28 mouse cellular contexts compared by ENCODE assay signal in genomic region chr5:140545651-140546050, GRCm38 (mm10). TPM values are rescaled to one million over a fixed set of nuclear protein-coding genes. Genes with fewer than 3 reads are reported as not detected.
DNase-seq lines count a peak whose midpoint lies in the region; ATAC-seq and TF ChIP-seq lines count a peak whose summit lies in the region.
"Had no signal": no experiment of that assay in that cellular context is flagged by ENCODE, and none has a peak within 500 bp of the region (broad histone marks: within the 10 kb centered on the region; RNA-seq: fewer than 3 reads in every experiment).

No protein-coding gene starts in this region.

- no peak for ATAC-seq in intestine, postnatal 0 days
- ATAC-seq in intestine, embryonic 16.5 days = no peak
- no peak for ATAC-seq in lung, postnatal 0 days
- ATAC-seq in midbrain, embryonic 11.5 days (ENCODE audit: low FRiP score) = no peak
- ATAC-seq in midbrain, embryonic 13.5 days = no peak
- ATAC-seq: forebrain, embryonic 13.5 days; forebrain, embryonic 16.5 days had no signal

- no peaks in the 10 kb centered on the region for H3K27me3 ChIP-seq in intestine, postnatal 0 days (replicated peaks; ENCODE audit: control insufficient read depth, insufficient read depth, low read length)
- H3K27me3 ChIP-seq in intestine, embryonic 16.5 days (replicated peaks; ENCODE audit: control insufficient read depth, insufficient read depth, low read length) = no peaks in the 10 kb centered on the region
- no peaks in the 10 kb centered on the region for H3K27me3 ChIP-seq in lung, postnatal 0 days (replicated peaks; ENCODE audit: insufficient read depth, low read length)
- H3K27me3 ChIP-seq in midbrain, embryonic 11.5 days (ENCODE audit: control insufficient read depth, insufficient read depth, low read length) = no peaks in the 10 kb centered on the region
- H3K27me3 ChIP-seq in midbrain, embryonic 13.5 days = no peaks in the 10 kb centered on the region
- H3K27me3 ChIP-seq: embryonic facial prominence, embryonic 13.5 days; embryonic facial prominence, embryonic 15.5 days; forebrain, embryonic 13.5 days had no signal

- H3K27ac ChIP-seq in gastrocnemius, adult 2 months = no peak overlapping the region
- no peak overlapping the region for H3K27ac ChIP-seq in intestine, postnatal 0 days (ENCODE audit: low read depth, low read length)
- H3K27ac ChIP-seq in intestine, embryonic 16.5 days (ENCODE audit: low read length) = no peak overlapping the region
- H3K27ac ChIP-seq in lung, postnatal 0 days (ENCODE audit: low read length) = no peak overlapping the region
- no peak overlapping the region for H3K27ac ChIP-seq in midbrain, embryonic 11.5 days (ENCODE audit: low read depth, low read length)
- H3K27ac ChIP-seq in midbrain, embryonic 13.5 days = no peak overlapping the region
- H3K27ac ChIP-seq: embryonic facial prominence, embryonic 13.5 days; embryonic facial prominence, embryonic 15.5 days; forebrain, embryonic 13.5 days had no signal

- intact Hi-C loops in gastrocnemius, adult 2 months (cut with DNase I) = no loop called here

- no peak overlapping the region for H3K4me3 ChIP-seq in gastrocnemius, adult 2 months
- H3K4me3 ChIP-seq in intestine, postnatal 0 days (ENCODE audit: low read depth, low read length) = no peak overlapping the region
- H3K4me3 ChIP-seq in intestine, embryonic 16.5 days (ENCODE audit: low read length) = no peak overlapping the region
- H3K4me3 ChIP-seq in lung, postnatal 0 days (ENCODE audit: low read depth, low read length) = no peak overlapping the region
- no peak overlapping the region for H3K4me3 ChIP-seq in midbrain, embryonic 11.5 days (ENCODE audit: low read depth, low read length)
- H3K4me3 ChIP-seq in midbrain, embryonic 13.5 days (replicated peaks) = no peak overlapping the region
- H3K4me3 ChIP-seq: embryonic facial prominence, embryonic 13.5 days; embryonic facial prominence, embryonic 15.5 days; erythroblast, embryonic 14.5 days; forebrain, embryonic 13.5 days had no signal

- H3K9ac ChIP-seq in intestine, postnatal 0 days (ENCODE audit: low read depth, low read length) = no peak overlapping the region
- H3K9ac ChIP-seq in intestine, embryonic 16.5 days (ENCODE audit: low read depth, low read length) = no peak overlapping the region
- no peak overlapping the region for H3K9ac ChIP-seq in lung, postnatal 0 days (replicated peaks; ENCODE audit: low read depth)
- H3K9ac ChIP-seq in midbrain, embryonic 11.5 days (ENCODE audit: low read length) = no peak overlapping the region
- no peak overlapping the region for H3K9ac ChIP-seq in midbrain, embryonic 13.5 days (replicated peaks)
- H3K9ac ChIP-seq: embryonic facial prominence, embryonic 13.5 days; embryonic facial prominence, embryonic 15.5 days; forebrain, embryonic 13.5 days had no signal

- WGBS in intestine, postnatal 0 days = 48% methylated on average over 6 of the region's 6 CpGs
- WGBS in intestine, embryonic 16.5 days = 38% methylated on average over 6 of the region's 6 CpGs
- 36% methylated on average over 6 of the region's 6 CpGs for WGBS in lung, postnatal 0 days
- WGBS in midbrain, embryonic 11.5 days = 67% methylated on average over 6 of the region's 6 CpGs
- WGBS in midbrain, embryonic 13.5 days = 62% methylated on average over 6 of the region's 6 CpGs

- 0 out of 2 replicates have a peak, but pooled peaks cover 3% of the 10 kb centered on the region for H3K9me3 ChIP-seq in intestine, postnatal 0 days (ENCODE audit: control insufficient read depth)
- H3K9me3 ChIP-seq in intestine, embryonic 16.5 days (ENCODE audit: control insufficient read depth, low read length) = no peaks in the 10 kb centered on the region
- H3K9me3 ChIP-seq in lung, postnatal 0 days (ENCODE audit: low read length) = no peaks in the 10 kb centered on the region
- H3K9me3 ChIP-seq in midbrain, embryonic 11.5 days (ENCODE audit: control insufficient read depth, low read length) = 0 out of 2 replicates have a peak, but pooled peaks cover 2% of the 10 kb centered on the region
- no peaks in the 10 kb centered on the region for H3K9me3 ChIP-seq in midbrain, embryonic 13.5 days
- H3K9me3 ChIP-seq: embryonic facial prominence, embryonic 13.5 days; embryonic facial prominence, embryonic 15.5 days; forebrain, embryonic 13.5 days had no signal

- no peaks in the 10 kb centered on the region for H3K36me3 ChIP-seq in intestine, postnatal 0 days (ENCODE audit: control insufficient read depth, insufficient read depth)
- no peaks in the 10 kb centered on the region for H3K36me3 ChIP-seq in intestine, embryonic 16.5 days (ENCODE audit: control insufficient read depth, insufficient read depth, low read length)
- H3K36me3 ChIP-seq in lung, postnatal 0 days (ENCODE audit: insufficient read depth, low read length) = no peaks in the 10 kb centered on the region
- no peaks in the 10 kb centered on the region for H3K36me3 ChIP-seq in midbrain, embryonic 11.5 days (ENCODE audit: control insufficient read depth, insufficient read depth, low read length)
- no peaks in the 10 kb centered on the region for H3K36me3 ChIP-seq in midbrain, embryonic 13.5 days
- H3K36me3 ChIP-seq: embryonic facial prominence, embryonic 13.5 days; embryonic facial prominence, embryonic 15.5 days had no signal

- H3K4me2 ChIP-seq in intestine, postnatal 0 days (replicated peaks; ENCODE audit: low read depth) = no peak overlapping the region
- H3K4me2 ChIP-seq in intestine, embryonic 16.5 days (ENCODE audit: low read depth, low read length) = no peak overlapping the region
- no peak overlapping the region for H3K4me2 ChIP-seq in lung, postnatal 0 days (replicated peaks; ENCODE audit: low read depth, low read length)
- H3K4me2 ChIP-seq in midbrain, embryonic 11.5 days = no peak overlapping the region
- no peak overlapping the region for H3K4me2 ChIP-seq in midbrain, embryonic 13.5 days (replicated peaks)
- H3K4me2 ChIP-seq: embryonic facial prominence, embryonic 13.5 days; embryonic facial prominence, embryonic 15.5 days; forebrain, embryonic 13.5 days had no signal

- no peak for TF ChIP-seq EP300 in lung, postnatal 0 days (IDR thresholded peaks at IDR 0.05)

- TF ChIP-seq CTCF in gastrocnemius, adult 2 months (IDR thresholded peaks at IDR 0.05) = no peak
- TF ChIP-seq CTCF in intestine, postnatal 0 days (IDR thresholded peaks at IDR 0.05; ENCODE audit: low read depth) = 0 out of 2 replicates have a peak, but pooled peaks have one; percentile 8
- TF ChIP-seq CTCF in lung, postnatal 0 days (IDR thresholded peaks at IDR 0.05) = 0 out of 2 replicates have a peak, but pooled peaks have one; percentile 6

- H3K4me1 ChIP-seq in intestine, postnatal 0 days (replicated peaks; ENCODE audit: control insufficient read depth, insufficient read depth, low read length) = no peaks in the 10 kb centered on the region
- 0 out of 2 replicates have a peak, but pooled peaks cover 3% of the 10 kb centered on the region for H3K4me1 ChIP-seq in intestine, embryonic 16.5 days (ENCODE audit: control insufficient read depth, insufficient read depth, low read length)
- H3K4me1 ChIP-seq in lung, postnatal 0 days (ENCODE audit: insufficient read depth, low read depth, low read length) = peaks cover 4% of the 10 kb centered on the region
- H3K4me1 ChIP-seq in midbrain, embryonic 11.5 days (ENCODE audit: control insufficient read depth, insufficient read depth, low read length) = peaks cover 6% of the 10 kb centered on the region; the same call in 1 of the 2 replicates
- peaks cover 21% of the 10 kb centered on the region for H3K4me1 ChIP-seq in midbrain, embryonic 13.5 days (replicated peaks)

- peak; percentile 15 for DNase-seq in gastrocnemius, adult 2 months
- DNase-seq in gastrocnemius, adult 8-10 months (ENCODE audit: low spot score in 2 of 2) = no peak
- no peak for DNase-seq in lung, postnatal 0 days (ENCODE audit: low spot score)
- DNase-seq in lung, postnatal 25 days (ENCODE audit: low spot score) = no peak
- peak; percentile 71 for DNase-seq in midbrain, embryonic 11.5 days (ENCODE audit: low spot score, missing footprints)
- DNase-seq: adrenal gland, adult 2 months; adrenal gland, postnatal 10 days; adrenal gland, postnatal 25 days; cerebellum, adult 11 months; cerebellum, adult 18-20 months; cerebellum, adult 8-10 months; cerebellum, adult 9-11 months; cerebellum, postnatal 14 days; cerebellum, postnatal 36 days; embryo, embryonic 11 days had no signal

RNA-seq across cellular contexts. Expression of gene Grifin, which starts 19.2 kb away (rescaled TPM):
- total RNA-seq in gastrocnemius, adult 2 months (2021) = not detected
- not detected for total RNA-seq in gastrocnemius, adult 8-10 months (2022)
- 1.1 and 1.5 TPM in 2 replicates for polyA plus RNA-seq in intestine, postnatal 0 days (2015; fragmentation: Nextera tagmentation; extraction: Ambion mirVana)
- polyA plus RNA-seq in intestine, embryonic 16.5 days (2015; fragmentation: Nextera tagmentation; extraction: Ambion mirVana) = 0.70 and 0.80 TPM in 2 replicates
- polyA plus RNA-seq in lung, postnatal 0 days (2015; fragmentation: Nextera tagmentation; extraction: Ambion mirVana) = not detected in 2 replicates
- 0.39 TPM in 1 of 2 replicates, not detected in the other for polyA plus RNA-seq in midbrain, embryonic 11.5 days (2014; fragmentation: Nextera tagmentation; extraction: Ambion mirVana)
- not detected in 2 replicates for polyA plus RNA-seq in midbrain, embryonic 13.5 days (2015; fragmentation: Nextera tagmentation; extraction: Ambion mirVana)
- total RNA-seq: adrenal gland, adult 2 months; adrenal gland, postnatal 10 days; adrenal gland, postnatal 25 days; adrenal gland, postnatal 4 days; common myeloid progenitor, adult 5-6 weeks; MEL had no signal
- polyA plus RNA-seq: adrenal gland, adult 2 months; C2C12; embryonic facial prominence, embryonic 13.5 days; embryonic facial prominence, embryonic 15.5 days; forebrain, embryonic 11.5 days; forebrain, embryonic 16.5 days had no signal

RNA-seq across cellular contexts. Expression of gene Chst12, which starts 40.3 kb away (rescaled TPM):
- 1 to 10 TPM; 4.3 to 7.4 TPM for total RNA-seq in gastrocnemius, adult 2 months (2021)
- total RNA-seq in gastrocnemius, adult 8-10 months (2022) = 1 to 10 TPM; 2.4 to 5.2 (median 3.5) TPM
- polyA plus RNA-seq in intestine, postnatal 0 days (2015; fragmentation: Nextera tagmentation; extraction: Ambion mirVana) = 17.0 and 18.8 TPM in 2 replicates
- polyA plus RNA-seq in intestine, embryonic 16.5 days (2015; fragmentation: Nextera tagmentation; extraction: Ambion mirVana) = 19.9 and 21.0 TPM in 2 replicates
- polyA plus RNA-seq in lung, postnatal 0 days (2015; fragmentation: Nextera tagmentation; extraction: Ambion mirVana) = 19.9 and 21.7 TPM in 2 replicates
- 7.9 and 9.1 TPM in 2 replicates for polyA plus RNA-seq in midbrain, embryonic 11.5 days (2014; fragmentation: Nextera tagmentation; extraction: Ambion mirVana)
- polyA plus RNA-seq in midbrain, embryonic 13.5 days (2015; fragmentation: Nextera tagmentation; extraction: Ambion mirVana) = 13.4 and 15.2 TPM in 2 replicates

Comparison
In these comparisons a context has a peak if more than half of its experiments do, and no peak if none do; other contexts are left out.
1. DNase-seq: peak in gastrocnemius, adult 2 months (single experiment) and midbrain, embryonic 11.5 days (single experiment); none in gastrocnemius, adult 8-10 months (0 of 2), lung, postnatal 0 days (single experiment) and lung, postnatal 25 days (single experiment).